ENCODE assay signal across 10 mouse cellular contexts in genomic region chr10:17772364-17772763, GRCm38 (mm10). TPM values are rescaled to one million over a fixed set of nuclear protein-coding genes. Genes with fewer than 3 reads are reported as not detected.
A peak's percentile ranks its signal among the peaks of the same experiment; 100 is the strongest.
DNase-seq lines count a peak whose midpoint lies in the region; ATAC-seq and TF ChIP-seq lines count a peak whose summit lies in the region.
"Had no signal": no experiment of that assay in that cellular context is flagged by ENCODE, and none has a peak within 500 bp of the region (broad histone marks: within the 10 kb centered on the region; RNA-seq: fewer than 3 reads in every experiment).

No protein-coding gene starts in this region.

- 4% methylated on average over 10 of the region's 10 CpGs for WGBS in bone marrow, adult 2 months
- 61% methylated on average over 10 of the region's 10 CpGs for WGBS in lung, embryonic 16.5 days
- 86% methylated on average over 10 of the region's 10 CpGs for WGBS in midbrain, embryonic 16.5 days

- no peak overlapping the region for H3K4me2 ChIP-seq in lung, embryonic 16.5 days (ENCODE audit: low read depth, low read length)
- H3K4me2 ChIP-seq in midbrain, embryonic 16.5 days (ENCODE audit: low read length): no peak overlapping the region
- H3K4me2 ChIP-seq: midbrain, embryonic 12.5 days had no signal

- no peaks in the 10 kb centered on the region; the same call in none of the 2 replicates for H3K4me1 ChIP-seq in bone marrow, adult 2 months (ENCODE audit: control insufficient read depth, insufficient read depth, low read length)
- H3K4me1 ChIP-seq in lung, embryonic 16.5 days (replicated peaks; ENCODE audit: control insufficient read depth, insufficient read depth, low read length): no peaks in the 10 kb centered on the region
- H3K4me1 ChIP-seq in midbrain, embryonic 16.5 days (ENCODE audit: control insufficient read depth, insufficient read depth, low read length): no peaks in the 10 kb centered on the region
- H3K4me1 ChIP-seq: midbrain, embryonic 12.5 days had no signal

- no peak overlapping the region for H3K9ac ChIP-seq in lung, embryonic 16.5 days (ENCODE audit: low read length)
- H3K9ac ChIP-seq in midbrain, embryonic 16.5 days (ENCODE audit: low read depth, low read length): no peak overlapping the region
- H3K9ac ChIP-seq: midbrain, embryonic 12.5 days had no signal

- H3K27ac ChIP-seq in bone marrow, adult 2 months (ENCODE audit: control insufficient read depth, insufficient read depth, low read depth, low read length, poor library complexity): peak overlapping the region; percentile 80; the same call in 1 of the 2 replicates
- no peak overlapping the region for H3K27ac ChIP-seq in lung, embryonic 16.5 days (ENCODE audit: low read length)
- no peak overlapping the region for H3K27ac ChIP-seq in midbrain, embryonic 16.5 days (ENCODE audit: low read length)
- H3K27ac ChIP-seq: midbrain, embryonic 12.5 days had no signal

- DNase-seq in heart, adult 11 months: peak; percentile 97
- no peak for DNase-seq in heart, postnatal 4 days
- DNase-seq in spleen, postnatal 36 days (ENCODE audit: low spot score in 2 of 2): peak; percentile 67
- no peak for DNase-seq in left cerebral cortex, postnatal 25 days (ENCODE audit: low spot score in 2 of 2)
- no peak for DNase-seq in embryo, embryonic 11 days
- DNase-seq: cerebellum, adult 11-12 months had no signal

- no peaks in the 10 kb centered on the region for H3K36me3 ChIP-seq in lung, embryonic 16.5 days (ENCODE audit: control insufficient read depth, insufficient read depth, low read length)
- H3K36me3 ChIP-seq in midbrain, embryonic 16.5 days (ENCODE audit: control insufficient read depth, insufficient read depth, low read length): no peaks in the 10 kb centered on the region
- H3K36me3 ChIP-seq: midbrain, embryonic 12.5 days had no signal

- peak overlapping the region; percentile 68 for H3K4me3 ChIP-seq in bone marrow, adult 2 months (replicated peaks; ENCODE audit: control insufficient read depth, low read depth, low read length)
- no peak overlapping the region for H3K4me3 ChIP-seq in lung, embryonic 16.5 days (ENCODE audit: low read length)
- H3K4me3 ChIP-seq in midbrain, embryonic 16.5 days (ENCODE audit: low read depth, low read length): no peak overlapping the region
- H3K4me3 ChIP-seq: midbrain, embryonic 12.5 days had no signal

- intact Hi-C loops in left cerebral cortex, postnatal 25 days (cut with DNase I): no loop called here

- no peak for TF ChIP-seq CTCF in bone marrow, adult 2 months (IDR thresholded peaks at IDR 0.05; ENCODE audit: control insufficient read depth, insufficient read depth, low read length)

- H3K9me3 ChIP-seq in lung, embryonic 16.5 days (ENCODE audit: control insufficient read depth, low read length): no peaks in the 10 kb centered on the region
- H3K9me3 ChIP-seq in midbrain, embryonic 16.5 days (replicated peaks; ENCODE audit: control insufficient read depth, low read length, poor library complexity, severe bottlenecking): no peaks in the 10 kb centered on the region
- H3K9me3 ChIP-seq: midbrain, embryonic 12.5 days had no signal

- no peaks in the 10 kb centered on the region for H3K27me3 ChIP-seq in lung, embryonic 16.5 days (ENCODE audit: control insufficient read depth, insufficient read depth, low read depth, low read length)
- H3K27me3 ChIP-seq in midbrain, embryonic 16.5 days (ENCODE audit: control insufficient read depth, insufficient read depth, low read depth, low read length): no peaks in the 10 kb centered on the region
- H3K27me3 ChIP-seq: midbrain, embryonic 12.5 days had no signal

- TF ChIP-seq POLR2A in bone marrow, adult 2 months (IDR thresholded peaks at IDR 0.05; ENCODE audit: borderline replicate concordance, control insufficient read depth, low read depth, low read length): peak; percentile 32; the same call in 1 of the 2 replicates

- ATAC-seq in lung, embryonic 16.5 days (ENCODE audit: low read depth): peak; percentile 34; the same call in 1 of the 2 replicates
- no peak for ATAC-seq in midbrain, embryonic 16.5 days

RNA-seq across cellular contexts. Expression of gene Txlnb, which starts 23.7 kb away (rescaled TPM):
- total RNA-seq in heart, postnatal 4 days (2021): 10 to 100 TPM; 86.9 to 89.7 TPM
- 0.79 TPM in 1 of 2 replicates, not detected in the other for polyA plus RNA-seq in bone marrow, adult 2 months (2011; ENCODE audit: insufficient read depth, insufficient read length, low replicate concordance, missing spikeins)
- 1.4 TPM in 2 replicates for polyA plus RNA-seq in lung, embryonic 16.5 days (2015; fragmentation: Nextera tagmentation; extraction: Ambion mirVana)
- total RNA-seq in left cerebral cortex, postnatal 25 days (2021): under 1 TPM; 0.34 to 0.39 TPM
- 0.87 and 1.6 TPM in 2 replicates for polyA plus RNA-seq in midbrain, embryonic 16.5 days (2015; fragmentation: Nextera tagmentation; extraction: Ambion mirVana)

RNA-seq across cellular contexts. Expression of gene Cited2, which starts 49.3 kb away (rescaled TPM):
- total RNA-seq in heart, postnatal 4 days (2021): 10 to 100 TPM; 20.9 to 22.8 TPM
- 18.5 and 49.1 TPM in 2 replicates for polyA plus RNA-seq in bone marrow, adult 2 months (2011; ENCODE audit: insufficient read depth, insufficient read length, low replicate concordance, missing spikeins)
- polyA plus RNA-seq in lung, embryonic 16.5 days (2015; fragmentation: Nextera tagmentation; extraction: Ambion mirVana): 31.7 and 37.8 TPM in 2 replicates
- total RNA-seq in left cerebral cortex, postnatal 25 days (2021): 10 to 100 TPM; 45.0 to 49.2 TPM
- polyA plus RNA-seq in midbrain, embryonic 16.5 days (2015; fragmentation: Nextera tagmentation; extraction: Ambion mirVana): 52.8 and 59.7 TPM in 2 replicates

Comparison
In these comparisons a context has a peak if more than half of its experiments do, and no peak if none do; other contexts are left out.
1. DNase-seq: peak in heart, adult 11 months (single experiment) and spleen, postnatal 36 days (2 of 2); none in heart, postnatal 4 days (single experiment), left cerebral cortex, postnatal 25 days (0 of 2) and embryo, embryonic 11 days (single experiment).